Mouse (Mus musculus): ENCODE data around the gene Ms4a4b. TPM values are rescaled to one million over a fixed set of nuclear protein-coding genes. Genes with fewer than 3 reads are reported as not detected.
"Not testable (repeated sequence)": the region's sequence is repeated elsewhere in the genome, so short reads cannot be mapped to it uniquely, and the experiment has no call there.

The Ms4a4b gene
- polyA plus RNA-seq (2014; fragmentation: Nextera tagmentation; extraction: Ambion mirVana): not detected in 2 replicates

DNA sequence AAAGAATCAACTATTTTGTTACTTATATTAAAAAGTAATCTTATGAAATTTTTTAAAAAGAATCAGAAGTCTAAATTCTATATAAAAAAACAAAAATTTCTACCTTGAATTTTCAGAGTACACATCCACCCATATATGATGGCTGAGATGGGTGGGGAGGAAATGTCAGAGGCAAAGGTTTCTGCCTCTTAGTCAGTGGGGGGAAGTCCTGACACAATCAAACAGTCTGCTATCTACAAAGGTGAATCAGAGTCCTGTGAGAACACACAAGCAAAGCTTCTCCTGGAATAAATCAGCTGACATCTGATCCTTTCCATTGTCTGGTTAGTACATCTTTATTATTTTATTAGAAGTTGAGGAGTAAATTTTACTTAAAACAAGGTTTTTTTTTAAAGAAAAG, at the start of gene Ms4a4b:
Gene Ms4a4b, plus strand, starts transcription at position 216 of the 400 bp plus-strand sequence.
- H3K9me3 ChIP-seq (ENCODE audit: control insufficient read depth, low read length): no peaks in the 10 kb centered on the region
- no peaks in the 10 kb centered on the region for H3K36me3 ChIP-seq (replicated peaks; ENCODE audit: control insufficient read depth, insufficient read depth)
- H3K27ac ChIP-seq: no peak within 1 kb of the TSS
- H3K27me3 ChIP-seq (ENCODE audit: control insufficient read depth, insufficient read depth, low read length): no peaks in the 10 kb centered on the region
- no peaks in the 10 kb centered on the region for H3K4me1 ChIP-seq (replicated peaks; ENCODE audit: control insufficient read depth, insufficient read depth, low read length)
- DNase-seq (ENCODE audit: low spot score) (no peak), ATAC-seq (ENCODE audit: low FRiP score) (no peak)
- H3K4me3 ChIP-seq (replicated peaks; ENCODE audit: low read length): no peak within 1 kb of the TSS
- no peak within 1 kb of the TSS for H3K9ac ChIP-seq
- H3K4me2 ChIP-seq (replicated peaks): no peak within 1 kb of the TSS

DNA sequence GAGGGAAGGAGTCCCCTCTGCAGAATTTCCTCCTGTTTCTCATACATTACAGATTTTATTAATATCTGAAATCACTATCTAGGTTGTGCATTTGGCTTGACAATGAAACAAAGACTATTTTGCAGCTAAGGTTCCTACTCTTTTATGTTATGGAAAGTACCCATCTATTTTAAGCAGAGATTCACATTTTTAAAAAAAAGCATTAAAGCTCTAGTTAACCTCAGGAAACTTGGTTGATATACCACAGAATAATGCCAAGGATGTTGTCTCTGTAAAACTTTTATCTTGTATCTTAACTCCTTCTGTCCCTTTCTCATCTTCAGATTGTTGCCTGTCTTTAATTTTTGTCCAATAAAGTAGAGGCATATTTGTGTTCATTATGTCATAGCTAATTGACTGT, 47.6 kb upstream of the Ms4a4b start:
- Histone ChIP-seq H3K36me3 (replicated peaks; ENCODE audit: control insufficient read depth, insufficient read depth) (no peaks in the 10 kb centered on the region), H3K27ac (no peak overlapping the region), H3K4me3 (replicated peaks; ENCODE audit: low read length) (no peak overlapping the region), H3K9me3 (ENCODE audit: control insufficient read depth, low read length) (no peaks in the 10 kb centered on the region), H3K4me2 (replicated peaks) (no peak overlapping the region), H3K27me3 (ENCODE audit: control insufficient read depth, insufficient read depth, low read length) (no peaks in the 10 kb centered on the region), H3K9ac (no peak overlapping the region), H3K4me1 (replicated peaks; ENCODE audit: control insufficient read depth, insufficient read depth, low read length) (no peaks in the 10 kb centered on the region)
- no peak for DNase-seq (ENCODE audit: low spot score)
- ATAC-seq (ENCODE audit: low FRiP score): no peak

DNA sequence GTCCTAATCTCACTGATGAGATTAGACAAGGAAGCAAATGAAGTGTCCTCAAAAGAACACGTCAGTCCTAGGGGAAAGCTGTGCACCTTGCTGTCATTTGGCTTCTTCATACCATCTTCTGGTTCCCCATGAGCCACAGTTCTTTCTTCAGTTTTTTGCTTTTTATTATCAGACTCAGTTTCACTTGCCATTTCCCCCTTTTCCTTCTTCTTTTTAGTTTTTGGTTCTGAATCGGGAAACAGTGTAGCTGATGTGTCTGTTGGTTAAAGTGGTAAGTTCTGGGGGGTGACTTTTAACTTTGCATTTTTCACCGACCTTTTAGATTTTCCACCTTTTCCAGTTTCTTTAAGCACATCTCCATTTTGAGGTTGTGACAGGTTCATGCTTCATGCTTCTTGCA, 38.8 kb upstream of the Ms4a4b start, which contains the start of gene Ms4a4c:
Gene Ms4a4c, plus strand, starts transcription at position 244 of the 400 bp plus-strand sequence.
- Histone ChIP-seq H3K9me3 (ENCODE audit: control insufficient read depth, low read length) (no peaks in the 10 kb centered on the region), H3K4me3 (replicated peaks; ENCODE audit: low read length) (no peak within 1 kb of the TSS), H3K4me2 (replicated peaks) (no peak within 1 kb of the TSS), H3K9ac (no peak within 1 kb of the TSS), H3K4me1 (replicated peaks; ENCODE audit: control insufficient read depth, insufficient read depth, low read length) (no peaks in the 10 kb centered on the region), H3K27me3 (ENCODE audit: control insufficient read depth, insufficient read depth, low read length) (no peaks in the 10 kb centered on the region), H3K27ac (no peak within 1 kb of the TSS), H3K36me3 (replicated peaks; ENCODE audit: control insufficient read depth, insufficient read depth) (no peaks in the 10 kb centered on the region)
- WGBS: 88% methylated on average over 3 of the region's 3 CpGs
- DNase-seq (ENCODE audit: low spot score): no peak
- no peak for ATAC-seq (ENCODE audit: low FRiP score)

DNA sequence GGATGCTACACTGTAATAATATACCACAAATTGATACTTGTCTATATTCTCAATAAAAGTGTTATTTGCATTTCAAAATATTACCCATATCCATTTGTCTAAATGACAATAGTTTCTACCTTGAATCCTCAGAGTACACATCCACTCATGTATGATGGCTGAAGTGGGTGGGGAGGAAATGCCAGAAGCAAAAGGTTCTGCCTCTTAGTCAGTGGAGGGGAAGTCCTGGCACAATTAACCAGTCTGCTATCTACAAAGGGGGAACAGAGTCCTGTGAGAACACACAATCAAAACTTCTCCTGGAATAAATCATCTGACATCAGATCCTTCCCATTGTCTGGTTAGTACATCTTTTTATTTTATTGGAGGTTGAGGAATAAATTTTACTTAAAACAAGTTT, 35.9 kb upstream of the Ms4a4b start:
- no peaks in the 10 kb centered on the region for H3K9me3 ChIP-seq (ENCODE audit: control insufficient read depth, low read length)
- H3K4me3 ChIP-seq (replicated peaks; ENCODE audit: low read length): no peak overlapping the region
- ATAC-seq (ENCODE audit: low FRiP score): no peak
- DNase-seq (ENCODE audit: low spot score): no peak
- no peak overlapping the region for H3K9ac ChIP-seq
- no peaks in the 10 kb centered on the region for H3K27me3 ChIP-seq (ENCODE audit: control insufficient read depth, insufficient read depth, low read length)
- H3K4me2 ChIP-seq (replicated peaks): no peak overlapping the region
- no peaks in the 10 kb centered on the region for H3K36me3 ChIP-seq (replicated peaks; ENCODE audit: control insufficient read depth, insufficient read depth)
- H3K27ac ChIP-seq: no peak overlapping the region
- H3K4me1 ChIP-seq (replicated peaks; ENCODE audit: control insufficient read depth, insufficient read depth, low read length): no peaks in the 10 kb centered on the region

DNA sequence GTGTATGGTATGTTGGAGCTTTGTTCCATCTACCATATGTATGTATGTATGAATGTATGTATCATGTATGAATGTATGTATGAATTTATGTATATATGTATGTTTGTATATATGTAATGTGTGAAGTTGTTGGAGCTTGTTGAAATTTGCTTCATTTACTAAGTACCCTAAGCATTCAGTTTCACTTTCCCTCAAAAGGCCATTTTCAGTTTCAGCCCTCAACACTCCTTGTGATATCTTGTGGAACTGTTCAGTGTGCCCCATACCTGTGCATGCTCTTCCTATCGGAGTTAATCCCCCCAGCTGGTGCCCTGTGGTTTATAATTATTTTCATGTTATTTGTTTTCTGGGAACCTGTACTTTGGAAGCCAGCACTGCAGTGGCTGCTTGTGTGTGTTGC, 34.8 kb upstream of the Ms4a4b start:
- Histone ChIP-seq H3K36me3 (replicated peaks; ENCODE audit: control insufficient read depth, insufficient read depth) (no peaks in the 10 kb centered on the region), H3K9me3 (ENCODE audit: control insufficient read depth, low read length) (no peaks in the 10 kb centered on the region), H3K27ac (no peak overlapping the region), H3K27me3 (ENCODE audit: control insufficient read depth, insufficient read depth, low read length) (no peaks in the 10 kb centered on the region), H3K4me2 (replicated peaks) (no peak overlapping the region), H3K9ac (no peak overlapping the region), H3K4me3 (replicated peaks; ENCODE audit: low read length) (no peak overlapping the region), H3K4me1 (replicated peaks; ENCODE audit: control insufficient read depth, insufficient read depth, low read length) (no peaks in the 10 kb centered on the region)
- ATAC-seq (ENCODE audit: low FRiP score) (no peak), DNase-seq (ENCODE audit: low spot score) (no peak)
- 100% methylated on average over 1 of the region's 1 CpGs for WGBS

DNA sequence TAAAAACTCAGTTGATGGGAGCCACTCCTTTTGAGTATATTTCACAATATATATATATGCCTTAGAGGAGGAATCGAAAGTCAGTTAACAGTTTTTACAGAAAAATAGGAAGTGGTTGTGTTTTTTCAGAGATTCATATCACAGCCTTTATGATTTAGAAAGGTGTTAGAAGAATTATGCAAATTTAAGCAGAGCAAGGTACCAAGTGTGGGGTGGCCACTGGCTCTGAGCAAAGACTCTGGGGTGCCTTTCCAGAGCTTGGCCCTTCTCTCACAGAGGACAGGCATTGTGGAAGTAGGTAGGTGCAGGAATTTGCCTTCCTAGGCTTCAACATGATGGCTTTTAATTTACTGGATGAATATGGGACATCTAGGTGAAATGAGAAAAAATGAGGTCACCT, 31.7 kb upstream of the Ms4a4b start:
- Histone ChIP-seq H3K4me3 (replicated peaks; ENCODE audit: low read length) (no peak overlapping the region), H3K36me3 (replicated peaks; ENCODE audit: control insufficient read depth, insufficient read depth) (no peaks in the 10 kb centered on the region), H3K9ac (no peak overlapping the region), H3K27me3 (ENCODE audit: control insufficient read depth, insufficient read depth, low read length) (no peaks in the 10 kb centered on the region), H3K4me2 (replicated peaks) (no peak overlapping the region), H3K4me1 (replicated peaks; ENCODE audit: control insufficient read depth, insufficient read depth, low read length) (no peaks in the 10 kb centered on the region), H3K9me3 (ENCODE audit: control insufficient read depth, low read length) (no peaks in the 10 kb centered on the region), H3K27ac (no peak overlapping the region)
- no peak for ATAC-seq (ENCODE audit: low FRiP score)
- 92% methylated on average over 1 of the region's 1 CpGs for WGBS
- no peak for DNase-seq (ENCODE audit: low spot score)

DNA sequence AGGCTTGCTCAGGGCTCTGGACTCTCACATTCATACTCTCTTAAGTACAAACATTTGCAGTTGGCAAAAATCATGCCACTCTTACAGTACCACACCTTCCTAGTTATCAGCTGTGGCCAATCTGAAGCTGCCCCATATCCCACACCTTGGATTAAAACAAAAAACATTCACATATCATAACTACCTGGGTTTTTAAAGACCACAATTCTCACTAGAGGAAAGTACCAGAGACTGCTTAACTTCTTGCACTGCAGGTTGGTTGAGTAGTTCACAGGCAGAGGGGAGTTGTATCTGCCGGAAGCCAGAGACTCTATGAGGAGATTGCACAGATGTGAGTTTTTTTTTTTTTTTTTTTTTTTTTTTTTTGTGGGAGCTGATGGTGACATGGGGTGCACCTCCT, 29.3 kb upstream of the Ms4a4b start:
- H3K4me1 ChIP-seq (replicated peaks; ENCODE audit: control insufficient read depth, insufficient read depth, low read length): no peaks in the 10 kb centered on the region
- H3K9ac ChIP-seq: no peak overlapping the region
- no peaks in the 10 kb centered on the region for H3K36me3 ChIP-seq (replicated peaks; ENCODE audit: control insufficient read depth, insufficient read depth)
- H3K27me3 ChIP-seq (ENCODE audit: control insufficient read depth, insufficient read depth, low read length): no peaks in the 10 kb centered on the region
- DNase-seq (ENCODE audit: low spot score) (no peak), ATAC-seq (ENCODE audit: low FRiP score) (no peak)
- no peak overlapping the region for H3K27ac ChIP-seq
- no peaks in the 10 kb centered on the region for H3K9me3 ChIP-seq (ENCODE audit: control insufficient read depth, low read length)
- H3K4me2 ChIP-seq (replicated peaks): no peak overlapping the region
- 90% methylated on average over 1 of the region's 1 CpGs for WGBS
- H3K4me3 ChIP-seq (replicated peaks; ENCODE audit: low read length): no peak overlapping the region

DNA sequence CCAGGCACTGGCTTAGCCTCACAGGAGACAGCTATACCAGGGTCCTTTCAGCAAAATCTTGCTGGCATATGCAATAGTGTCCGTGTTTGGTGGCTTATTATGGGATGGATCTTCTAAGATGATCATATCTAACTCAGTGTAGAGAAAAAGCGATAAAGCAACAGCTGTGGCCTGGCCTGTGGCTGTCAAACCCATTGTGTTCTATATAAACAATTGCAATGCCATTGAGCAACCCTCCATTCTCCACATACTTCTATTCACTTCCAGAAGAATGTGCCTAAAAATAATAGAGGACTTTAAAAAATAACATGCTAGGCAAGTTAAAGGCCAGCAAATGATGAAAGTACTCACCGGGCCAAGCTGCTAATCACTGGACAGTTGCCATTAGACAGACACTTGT, 27.8 kb upstream of the Ms4a4b start:
- Histone ChIP-seq H3K4me3 (replicated peaks; ENCODE audit: low read length) (no peak overlapping the region), H3K27ac (no peak overlapping the region), H3K36me3 (replicated peaks; ENCODE audit: control insufficient read depth, insufficient read depth) (no peaks in the 10 kb centered on the region), H3K9ac (no peak overlapping the region), H3K27me3 (ENCODE audit: control insufficient read depth, insufficient read depth, low read length) (no peaks in the 10 kb centered on the region), H3K9me3 (ENCODE audit: control insufficient read depth, low read length) (no peaks in the 10 kb centered on the region), H3K4me2 (replicated peaks) (no peak overlapping the region), H3K4me1 (replicated peaks; ENCODE audit: control insufficient read depth, insufficient read depth, low read length) (no peaks in the 10 kb centered on the region)
- WGBS: 80% methylated on average over 3 of the region's 3 CpGs
- no peak for DNase-seq (ENCODE audit: low spot score)
- ATAC-seq (ENCODE audit: low FRiP score): no peak

DNA sequence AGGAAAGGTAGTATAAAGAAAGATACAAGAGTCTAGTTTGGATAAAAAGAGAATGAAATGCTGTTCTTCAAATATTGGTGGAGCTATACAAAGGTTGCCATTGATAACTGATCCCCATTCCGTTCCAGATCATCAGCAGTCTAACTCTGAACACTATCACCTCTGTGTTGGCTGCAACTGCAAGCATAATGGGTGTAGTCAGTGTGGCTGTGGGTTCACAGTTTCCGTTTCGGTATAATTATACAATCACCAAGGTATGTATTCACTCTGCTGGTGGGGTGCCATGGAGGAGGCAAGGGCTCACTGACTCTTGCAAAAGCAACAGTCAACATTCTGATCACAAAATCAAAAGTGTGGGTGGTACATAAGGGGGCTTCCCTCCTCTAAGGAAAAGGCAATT, 24.5 kb upstream of the Ms4a4b start:
- not testable (repeated sequence) for H3K9ac ChIP-seq; ATAC-seq (ENCODE audit: low FRiP score)
- WGBS: 65% methylated on average over 1 of the region's 3 CpGs

DNA sequence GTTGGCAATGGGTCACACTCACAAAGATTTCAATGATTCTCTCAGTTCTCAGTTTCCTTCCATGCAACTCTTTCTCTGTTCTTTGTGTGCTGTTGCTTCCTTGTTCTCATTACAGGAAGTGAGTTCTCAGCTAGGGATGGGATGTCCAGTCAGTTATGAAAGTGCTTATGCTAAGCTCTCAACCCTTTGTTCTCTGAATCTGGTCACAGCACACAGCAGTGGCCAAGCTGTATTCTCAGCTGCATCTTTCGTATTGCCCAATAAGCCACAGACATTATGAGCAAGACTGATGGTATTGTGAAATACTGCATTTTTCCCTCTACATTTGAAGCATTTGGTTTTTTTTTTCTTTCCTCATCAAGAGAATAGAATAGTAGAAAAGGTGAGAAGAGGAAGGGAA, 12.1 kb upstream of the Ms4a4b start:
- not testable (repeated sequence) for H3K27ac ChIP-seq; ATAC-seq (ENCODE audit: low FRiP score); H3K4me1 ChIP-seq (replicated peaks; ENCODE audit: control insufficient read depth, insufficient read depth, low read length); H3K27me3 ChIP-seq (ENCODE audit: control insufficient read depth, insufficient read depth, low read length); H3K4me2 ChIP-seq (replicated peaks); H3K36me3 ChIP-seq (replicated peaks; ENCODE audit: control insufficient read depth, insufficient read depth); H3K9ac ChIP-seq; DNase-seq (ENCODE audit: low spot score); H3K4me3 ChIP-seq (replicated peaks; ENCODE audit: low read length); H3K9me3 ChIP-seq (ENCODE audit: control insufficient read depth, low read length)
- WGBS: 96% methylated on average over 1 of the region's 1 CpGs

More for the DNA sequence above, 24.5 kb upstream of the Ms4a4b start:
- H3K27ac ChIP-seq; H3K4me2 ChIP-seq (replicated peaks); H3K4me1 ChIP-seq (replicated peaks; ENCODE audit: control insufficient read depth, insufficient read depth, low read length); H3K9me3 ChIP-seq (ENCODE audit: control insufficient read depth, low read length); H3K27me3 ChIP-seq (ENCODE audit: control insufficient read depth, insufficient read depth, low read length); H3K36me3 ChIP-seq (replicated peaks; ENCODE audit: control insufficient read depth, insufficient read depth); DNase-seq (ENCODE audit: low spot score); H3K4me3 ChIP-seq (replicated peaks; ENCODE audit: low read length): not testable (repeated sequence)
